Mouse (Mus musculus): ENCODE results near the gene Abat.

Abat gene

GRCm38 (mm10) chr16:8638131-8638530, 124.9 kb downstream of the Abat start:
- no peak for DNase-seq

DNA sequence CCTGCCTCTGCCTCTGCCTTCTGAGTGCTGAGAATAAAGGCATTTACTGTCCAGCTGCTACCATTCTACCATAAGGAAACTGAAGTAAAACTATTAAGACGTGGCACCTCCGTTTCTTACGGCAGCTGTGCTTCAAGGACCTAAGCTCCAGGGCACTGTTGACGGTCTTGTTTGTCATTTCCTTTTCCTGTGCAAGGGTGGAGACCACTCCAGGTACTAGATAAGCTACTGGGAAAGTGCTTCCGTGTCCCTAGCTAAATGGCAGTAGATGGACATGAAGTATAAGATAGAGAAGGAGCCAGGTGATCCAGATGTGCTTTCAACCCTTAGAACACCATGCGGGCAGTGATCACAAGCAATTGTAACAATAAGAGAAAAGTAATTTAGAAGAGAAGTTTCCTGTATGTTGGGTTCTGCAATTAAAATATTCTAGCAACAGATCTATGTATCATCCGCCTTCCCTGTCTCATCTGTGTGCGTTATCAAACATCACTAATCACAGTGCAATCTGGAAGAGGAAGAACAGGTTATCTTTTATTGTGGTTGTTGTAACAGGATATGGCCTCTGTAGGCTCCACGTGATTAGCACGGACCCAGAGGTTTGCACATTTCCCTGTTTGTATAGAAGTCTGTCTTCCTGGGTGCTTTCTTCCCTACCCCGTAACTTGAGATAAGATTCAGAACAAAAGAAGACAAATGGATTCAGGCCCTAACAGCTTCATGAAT, 126.4 kb downstream of the Abat start:
- no peak for DNase-seq

- peak; percentile 63 for DNase-seq
Observed at GRCm38 (mm10) chr16:8643855-8644254, 130.6 kb downstream of the Abat start.

DNA sequence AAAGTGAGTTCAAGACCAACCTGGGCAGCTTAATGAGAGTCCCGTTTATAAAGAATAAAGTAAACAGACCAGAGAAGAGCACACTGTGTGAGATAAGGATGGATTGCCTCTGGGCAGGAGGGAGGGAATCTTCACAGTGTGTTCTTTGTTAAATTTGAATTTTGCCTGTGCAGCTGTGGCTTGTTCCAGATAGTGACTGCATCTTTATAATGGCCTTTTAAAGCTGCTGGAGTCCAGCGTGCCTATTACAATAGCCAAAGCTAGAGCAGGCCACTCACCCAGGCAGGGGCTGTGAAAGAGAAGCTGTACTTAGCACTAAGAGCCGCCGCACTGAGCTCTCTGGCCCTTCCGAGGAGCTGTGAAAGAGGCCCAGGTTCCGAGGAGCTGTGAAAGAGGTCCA, 132.3 kb downstream of the Abat start:
- DNase-seq: no peak

GRCm38 (mm10) chr16:8650007-8650406, 136.8 kb downstream of the Abat start:
- DNase-seq: no peak

DNA sequence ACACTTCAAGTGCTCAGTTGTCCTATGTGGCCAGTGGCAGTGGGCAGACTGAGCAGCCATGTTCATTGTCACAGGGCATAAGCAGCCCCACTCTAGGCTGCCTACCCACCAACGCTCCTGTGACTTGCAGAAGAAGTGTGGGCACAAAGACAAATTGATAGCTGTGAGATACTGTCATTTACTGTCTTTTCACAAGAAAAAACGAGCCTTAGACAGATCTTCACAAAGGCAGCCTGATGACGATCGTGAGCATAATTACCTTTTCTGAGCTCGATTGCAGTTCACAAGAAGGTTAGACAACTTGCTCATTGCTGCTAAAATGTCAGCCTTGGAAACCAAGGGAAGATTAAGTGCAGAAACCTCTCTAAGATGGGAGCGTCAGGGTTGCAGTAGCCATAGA, 141.9 kb downstream of the Abat start:
- no peak for DNase-seq

DNA sequence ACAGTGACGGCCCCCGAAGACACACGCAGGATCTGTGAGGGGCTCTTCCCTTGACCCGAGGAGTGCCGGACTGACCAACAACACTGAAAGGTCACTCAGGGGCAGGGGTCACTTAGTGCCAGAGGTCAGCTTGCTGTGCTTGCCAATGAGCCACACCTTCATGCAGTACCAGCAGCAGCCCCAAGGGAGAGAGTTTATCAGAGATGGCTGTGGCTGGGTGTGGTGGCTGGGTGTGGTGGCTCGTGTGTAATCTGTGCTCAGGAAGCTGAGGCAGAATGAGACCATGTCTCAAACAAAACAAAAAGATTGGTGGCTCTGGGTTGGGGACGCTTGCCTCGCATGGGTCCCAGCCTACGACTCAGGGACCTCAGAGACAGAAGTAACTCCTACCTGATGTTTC, 142.4 kb downstream of the Abat start:
- DNase-seq: no peak

- DNase-seq: no peak
Observed at GRCm38 (mm10) chr16:8656256-8656655, 143.0 kb downstream of the Abat start.

DNA sequence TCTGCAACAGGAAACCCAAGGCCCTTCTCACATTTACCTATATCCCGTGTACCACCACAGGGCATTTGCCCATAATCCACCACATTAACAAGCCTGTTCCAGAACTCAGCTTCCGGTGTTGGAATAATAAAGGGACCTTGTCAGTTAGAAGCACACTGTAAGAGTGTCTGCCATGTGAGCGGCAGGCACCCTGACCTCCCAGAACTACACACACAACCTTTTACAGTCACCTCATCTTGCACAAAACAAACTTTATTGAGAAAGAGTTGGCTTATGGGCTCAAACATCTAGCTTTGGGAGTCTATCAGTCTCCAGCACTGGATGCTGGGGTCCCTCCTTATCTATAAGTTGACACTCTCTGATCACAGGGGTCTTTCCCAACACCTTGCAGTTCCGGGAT, 145.1 kb downstream of the Abat start:
- no peak for DNase-seq

GRCm38 (mm10) chr16:8658764-8659163, 145.5 kb downstream of the Abat start:
- no peak for DNase-seq

GRCm38 (mm10) chr16:8663022-8663421, 149.8 kb downstream of the Abat start:
- DNase-seq: no peak

DNA sequence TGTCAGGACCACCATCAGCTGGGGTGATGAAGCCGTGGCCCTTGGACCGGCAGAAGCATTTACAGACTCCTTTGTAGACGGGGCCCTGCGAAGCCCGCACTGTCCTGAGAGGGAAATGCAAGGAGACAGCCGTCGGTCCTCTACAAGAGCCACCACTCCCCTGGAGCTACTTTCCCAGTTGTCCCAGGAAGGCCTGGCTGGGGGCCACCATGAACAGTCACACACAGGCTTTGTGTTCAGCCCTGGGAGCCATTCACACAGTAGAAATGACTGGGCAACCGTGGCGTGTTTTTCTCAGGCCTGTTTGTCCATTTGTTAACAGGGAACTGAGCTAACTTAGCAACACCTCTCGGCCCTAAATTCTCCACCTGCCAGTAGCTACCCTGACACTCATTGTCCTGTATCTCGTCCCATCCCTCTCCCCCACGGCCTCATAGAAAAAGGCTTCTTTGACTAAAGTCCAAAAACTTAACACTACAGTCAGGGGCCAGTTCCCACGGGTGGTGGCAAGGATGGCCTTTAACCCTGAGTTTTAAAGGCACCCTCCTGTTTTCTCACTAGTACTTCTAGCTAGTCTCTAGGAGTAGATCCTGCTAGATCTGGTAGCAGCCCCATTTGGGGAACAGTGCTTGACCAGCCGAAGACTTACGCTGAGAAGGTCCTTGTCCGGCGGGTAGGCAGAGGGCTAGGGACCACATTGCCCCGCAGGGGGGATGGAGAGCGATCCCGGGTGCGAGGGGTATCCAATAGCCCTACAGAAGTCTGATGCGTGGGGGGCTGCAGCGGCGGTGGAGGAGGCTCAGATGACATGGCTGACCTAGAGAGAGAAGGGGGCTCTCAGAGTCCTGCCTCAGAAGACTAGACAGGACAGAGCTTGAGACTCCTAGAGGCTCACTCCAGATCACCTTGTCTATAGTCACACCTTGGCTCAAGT, 150.6 kb downstream of the Abat start:
- DNase-seq: no peak

DNA sequence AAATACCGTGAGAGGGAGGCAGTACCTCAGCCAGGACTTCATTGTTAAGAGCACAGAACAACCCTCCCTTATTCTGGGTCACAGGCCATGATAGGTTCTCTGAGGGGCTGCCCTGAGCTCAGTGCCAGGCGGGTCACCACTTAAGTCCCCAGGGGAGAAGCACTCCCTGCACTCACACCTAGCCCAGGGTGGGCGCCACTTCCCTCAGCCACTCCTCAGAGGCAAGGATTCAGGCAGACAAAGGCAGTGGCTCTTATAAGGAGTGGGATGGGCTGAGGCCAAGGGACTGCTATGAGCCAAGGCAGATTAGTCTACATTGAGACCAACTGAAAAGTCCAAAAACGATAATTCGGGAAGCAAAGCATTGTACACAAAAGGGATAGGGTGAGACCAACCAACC, 152.1 kb downstream of the Abat start:
- no peak for DNase-seq

DNA sequence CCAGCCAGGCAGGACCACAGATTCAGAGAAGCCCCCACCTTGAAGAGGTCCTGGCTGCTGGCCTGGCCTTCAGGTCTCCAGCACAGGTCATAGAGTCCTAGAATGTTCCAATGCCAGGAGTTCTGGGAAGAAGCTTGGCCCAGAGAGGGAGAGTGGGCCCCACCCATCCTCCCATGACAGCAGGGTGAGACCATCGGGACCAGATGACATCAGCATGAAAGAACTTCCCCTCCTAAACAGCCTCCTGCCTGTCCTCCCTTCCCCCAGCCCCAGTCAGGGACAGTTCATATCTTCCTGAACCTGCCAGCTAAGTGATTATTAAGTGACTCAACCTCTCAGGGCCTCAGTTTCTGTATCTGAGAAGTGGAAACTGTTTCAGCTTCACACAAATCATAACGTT, 153.2 kb downstream of the Abat start:
- DNase-seq: no peak

GRCm38 (mm10) chr16:8667261-8667660, 154.0 kb downstream of the Abat start:
- DNase-seq: no peak

GRCm38 (mm10) chr16:8667814-8668213, 154.6 kb downstream of the Abat start:
- no peak for DNase-seq

DNA sequence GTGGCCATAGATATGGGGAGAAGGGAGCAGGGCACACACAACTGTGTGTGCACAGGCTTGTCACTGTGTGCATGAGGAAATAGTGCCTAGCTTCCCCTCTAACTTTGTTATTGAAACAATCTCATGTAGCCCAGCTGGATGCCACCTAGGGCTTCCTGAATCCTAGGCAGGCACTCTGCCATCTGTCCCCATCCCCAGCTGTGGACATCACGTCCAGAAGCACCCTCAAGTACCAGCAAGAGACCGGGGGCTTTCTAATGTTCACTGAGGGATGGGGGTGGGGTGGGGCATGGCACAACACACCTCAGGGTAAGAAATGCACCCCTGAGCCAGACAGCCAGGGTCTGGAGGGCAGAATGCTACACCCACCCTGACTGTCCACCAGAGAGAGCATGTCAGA, 155.2 kb downstream of the Abat start:
- no peak for DNase-seq

GRCm38 (mm10) chr16:8669432-8669831, 156.2 kb downstream of the Abat start:
- DNase-seq: no peak

DNA sequence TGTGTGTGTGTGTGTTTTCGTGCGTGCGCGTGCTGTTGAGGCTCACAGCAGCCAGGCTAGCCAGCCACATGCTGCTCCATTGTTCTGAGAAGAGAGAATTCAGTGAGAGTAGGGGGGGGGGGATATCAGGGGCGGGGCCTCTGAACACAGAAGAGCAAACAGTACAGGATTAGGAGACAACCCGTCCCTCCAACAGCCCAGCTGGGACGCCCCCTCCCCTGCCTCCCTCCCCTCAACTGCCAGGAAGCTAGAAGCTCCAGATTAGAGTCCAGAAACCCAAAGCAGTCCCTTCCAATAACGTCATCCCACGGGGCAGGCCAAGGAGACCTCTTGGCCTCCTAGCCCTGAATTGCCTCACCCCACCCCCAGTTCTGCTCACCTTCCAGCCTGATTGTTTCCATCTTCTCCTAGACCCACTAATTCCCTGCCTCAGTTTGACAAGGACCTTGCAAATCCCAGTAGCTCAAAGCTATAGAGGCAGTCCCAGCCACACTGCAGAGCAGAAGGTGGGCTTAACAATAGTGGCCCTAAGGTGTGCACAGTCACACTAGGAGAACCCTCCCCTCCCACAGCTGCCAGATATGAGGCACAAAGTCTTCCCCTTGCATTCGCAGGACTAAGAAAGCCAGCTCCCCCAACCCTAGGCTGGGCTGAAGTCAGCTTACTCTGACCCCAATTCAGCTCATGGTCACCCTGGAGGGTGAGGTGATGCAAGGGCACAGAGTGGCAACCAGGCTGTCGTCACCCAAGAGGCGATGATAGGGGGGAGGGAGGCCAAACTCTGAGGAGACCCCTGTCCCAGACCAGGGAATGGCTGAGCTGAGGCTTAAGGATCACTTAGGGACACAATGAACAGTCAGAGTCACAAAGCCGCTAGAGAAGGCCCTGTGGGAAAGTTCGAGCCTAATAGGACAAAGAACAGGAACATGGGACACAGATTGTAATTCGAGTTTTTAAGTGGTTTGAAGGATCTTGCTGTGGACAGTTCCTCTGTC, 157.1 kb downstream of the Abat start:
- DNase-seq: no peak
